Mouse (Mus musculus) hindbrain, embryonic 12.5 days (tissue): Measurements from ENCODE around the gene Gm36864. TPM values are rescaled to one million over a fixed set of nuclear protein-coding genes. Genes with fewer than 3 reads are reported as not detected.
"Not testable (repeated sequence)": the region's sequence is repeated elsewhere in the genome, so short reads cannot be mapped to it uniquely, and the experiment has no call there.

Experiments
- ATAC-seq: fragments of 200-750 bp; cut with Nextera tagmentation; 2 replicates; pipeline ENCODE4 v1.8.0; 2017; ENCODE audit warnings: moderate TSS enrichment; ENCODE audit not compliant: low FRiP score
- H3K27ac ChIP-seq: fragments of 300-500 bp; sonication (generic); 2 replicates; pipeline ENCODE4 v1.5.1; 2016; ENCODE audit warnings: mild to moderate bottlenecking
- H3K27me3 ChIP-seq: fragments of 300-500 bp; sonication (generic); 2 replicates; pipeline ENCODE4 v1.6.1; 2016; ENCODE audit warnings: mild to moderate bottlenecking
- H3K36me3 ChIP-seq: fragments of 300-500 bp; sonication (generic); 2 replicates; pipeline ENCODE4 v1.6.1; 2016; ENCODE audit warnings: mild to moderate bottlenecking
- H3K4me1 ChIP-seq: fragments of 300-500 bp; sonication (generic); 2 replicates; pipeline ENCODE4 v1.6.1; 2016
- H3K4me2 ChIP-seq: fragments of 300-500 bp; sonication (generic); replicated peaks from 2 replicates; pipeline ENCODE4 v1.6.1; 2016; ENCODE audit warnings: mild to moderate bottlenecking
- H3K4me3 ChIP-seq: fragments of 300-500 bp; sonication (generic); 2 replicates; pipeline ENCODE4 v1.5.1; 2016; ENCODE audit warnings: mild to moderate bottlenecking
- H3K9ac ChIP-seq: fragments of 300-500 bp; sonication (generic); 2 replicates; pipeline ENCODE4 v1.6.1; 2016; ENCODE audit warnings: mild to moderate bottlenecking, moderate library complexity
- H3K9me3 ChIP-seq: fragments of 300-500 bp; sonication (generic); replicated peaks from 2 replicates; pipeline ENCODE4 v1.6.1; 2016; ENCODE audit warnings: mild to moderate bottlenecking
- WGBS: fragments of 180-500 bp; shearing (Covaris S2); methylation state at CpG from one replicate; pipeline ENCODE4 v1.1.7; 2016; 5-methylcytosine and 5-hydroxymethylcytosine counted together
- polyA plus RNA-seq: library from polyadenylated mRNA; unstranded; fragments of >200 nt; fragmentation: Nextera tagmentation; extraction: Ambion mirVana; gene quantifications from 2 replicates; pipeline ENCODE4 v1.2.1, GENCODE M21; 2016

Gm36864 gene
- not detected in 2 replicates for polyA plus RNA-seq

DNA sequence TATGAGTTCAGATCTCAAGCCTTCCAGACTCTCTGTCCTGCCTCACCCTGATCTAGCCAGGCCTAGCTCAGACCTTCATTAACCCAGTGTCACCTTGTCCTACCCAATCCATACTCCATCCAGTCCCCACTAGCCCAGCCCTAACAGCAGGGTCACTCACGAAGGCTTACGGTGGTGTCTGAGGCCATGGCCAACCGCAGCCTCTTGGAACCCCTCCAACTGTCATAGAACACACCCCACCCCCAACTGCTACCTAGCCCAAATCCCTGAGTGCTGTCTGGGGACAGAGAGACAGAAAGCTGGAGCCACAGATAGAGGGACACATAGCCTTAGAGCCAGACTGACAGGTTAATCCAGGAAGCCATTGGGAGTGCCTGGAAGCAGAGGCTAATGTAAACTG lies at the start of gene Gm36864:
Gm36864 (plus strand) TSS at position 269 of the 400 bp plus-strand sequence.
- no peaks in the 10 kb centered on the region for H3K9me3 ChIP-seq

DNA sequence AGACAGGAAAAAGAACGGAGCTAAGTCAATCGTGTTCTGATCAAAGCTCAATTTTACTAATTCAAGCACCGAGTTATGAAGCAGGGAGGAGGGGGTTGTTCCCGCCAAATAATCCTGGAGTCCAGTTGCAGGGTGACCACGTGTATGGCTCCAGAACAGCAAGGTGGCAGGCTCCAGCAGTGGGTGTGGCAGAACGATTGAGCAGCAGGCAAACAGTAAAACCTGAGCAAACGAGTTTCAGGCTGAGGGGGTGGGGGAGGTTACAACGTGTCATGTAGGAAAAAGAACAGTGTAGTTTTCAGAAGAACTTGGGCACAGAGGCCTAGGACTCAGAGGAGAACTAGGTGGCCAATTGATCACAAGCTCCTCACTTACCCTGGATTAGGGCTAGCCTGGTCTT lies 49.5 kb upstream of the Gm36864 start:
- not testable (repeated sequence) for H3K9ac ChIP-seq, ATAC-seq, H3K4me2 ChIP-seq, H3K4me1 ChIP-seq, H3K27ac ChIP-seq, H3K4me3 ChIP-seq, H3K36me3 ChIP-seq, H3K9me3 ChIP-seq, H3K27me3 ChIP-seq
- 75% methylated on average over 8 of the region's 8 CpGs for WGBS

More for the DNA sequence above, at the start of gene Gm36864:
- H3K27ac ChIP-seq, result no peak within 1 kb of the TSS
- ATAC-seq, result no peak
- no peaks in the 10 kb centered on the region for H3K4me1 ChIP-seq
- H3K9ac ChIP-seq, result no peak within 1 kb of the TSS
- no peak within 1 kb of the TSS for H3K4me2 ChIP-seq
- WGBS, result 81% methylated on average over 3 of the region's 3 CpGs
- no peaks in the 10 kb centered on the region for H3K36me3 ChIP-seq
- no peak within 1 kb of the TSS for H3K4me3 ChIP-seq
- H3K27me3 ChIP-seq, result 0 out of 2 replicates have a peak, but pooled peaks cover 2% of the 10 kb centered on the region

DNA sequence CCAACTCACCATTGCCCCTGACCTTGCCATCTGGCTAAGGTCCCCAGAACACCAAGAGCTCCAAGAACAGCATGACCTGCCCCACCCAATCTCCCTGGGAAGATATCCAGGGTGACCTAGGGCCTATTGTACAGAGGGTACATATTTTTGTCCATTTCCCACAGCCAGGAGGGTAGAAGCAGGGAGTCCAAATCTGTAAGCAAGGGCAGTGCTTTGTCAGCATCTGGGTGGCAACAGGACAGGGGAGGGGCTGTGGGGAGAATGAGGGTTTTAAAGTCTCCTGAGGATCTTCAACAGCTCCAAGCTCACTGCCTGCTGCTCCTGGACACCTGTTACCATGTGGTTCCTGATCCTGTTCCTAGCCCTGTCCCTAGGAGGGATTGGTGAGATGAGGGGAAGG lies 48.0 kb upstream of the Gm36864 start, which contains the start of gene Klk1b24:
Klk1b24 (plus strand) TSS at position 301 of the 400 bp plus-strand sequence.
- H3K4me3 ChIP-seq, H3K9me3 ChIP-seq, ATAC-seq, H3K4me2 ChIP-seq, H3K4me1 ChIP-seq, H3K36me3 ChIP-seq, H3K27me3 ChIP-seq, H3K9ac ChIP-seq, H3K27ac ChIP-seq: not testable (repeated sequence)

DNA sequence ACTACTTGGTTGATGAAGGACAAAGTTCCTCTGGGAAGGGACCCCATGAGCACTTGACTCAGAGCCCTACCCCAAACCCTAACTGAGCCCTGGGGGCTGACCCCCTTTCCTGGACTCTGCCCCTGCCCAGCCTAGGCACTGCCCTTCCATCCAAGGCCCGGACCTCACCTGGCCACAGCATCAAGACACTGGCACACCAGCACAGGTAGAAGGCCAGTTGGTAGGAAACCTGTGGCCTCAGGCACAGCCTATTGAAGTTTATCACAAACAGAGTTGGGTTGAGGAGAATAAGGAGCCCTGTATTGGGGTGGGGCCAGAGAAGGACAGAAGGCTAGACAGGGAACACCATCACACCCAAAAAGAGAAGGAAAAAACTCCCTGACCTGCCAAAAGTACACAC lies 42.5 kb upstream of the Gm36864 start:
- not testable (repeated sequence) for H3K9ac ChIP-seq, ATAC-seq

DNA sequence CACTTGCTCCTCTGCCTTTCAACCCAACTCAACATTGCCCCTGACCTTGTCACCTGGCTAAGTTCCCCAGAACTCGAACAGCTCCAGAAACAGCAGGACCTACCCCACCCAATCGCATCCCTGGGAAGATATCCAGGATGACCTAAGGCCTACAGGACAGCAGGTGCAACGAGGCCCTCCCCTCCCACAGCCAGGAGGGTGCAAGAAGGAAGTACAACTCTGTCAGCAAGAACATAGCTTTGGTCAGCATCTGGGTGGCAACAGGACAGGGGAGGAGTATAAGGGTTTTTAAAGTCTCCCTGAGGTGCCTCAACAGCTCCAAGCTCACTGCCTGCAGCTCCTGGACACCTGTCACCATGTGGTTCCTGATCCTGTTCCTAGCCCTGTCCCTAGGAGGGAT lies 38.1 kb upstream of the Gm36864 start, which contains the start of gene Klk1b3:
Klk1b3 (plus strand) TSS at position 301 of the 400 bp plus-strand sequence.
- 80% methylated on average over 3 of the region's 3 CpGs for WGBS

More for the DNA sequence above, 42.5 kb upstream of the Gm36864 start:
- H3K36me3 ChIP-seq, H3K4me1 ChIP-seq, H3K9me3 ChIP-seq, H3K4me3 ChIP-seq, H3K27me3 ChIP-seq, H3K4me2 ChIP-seq, H3K27ac ChIP-seq: not testable (repeated sequence)
- 81% methylated on average over 1 of the region's 1 CpGs for WGBS

DNA sequence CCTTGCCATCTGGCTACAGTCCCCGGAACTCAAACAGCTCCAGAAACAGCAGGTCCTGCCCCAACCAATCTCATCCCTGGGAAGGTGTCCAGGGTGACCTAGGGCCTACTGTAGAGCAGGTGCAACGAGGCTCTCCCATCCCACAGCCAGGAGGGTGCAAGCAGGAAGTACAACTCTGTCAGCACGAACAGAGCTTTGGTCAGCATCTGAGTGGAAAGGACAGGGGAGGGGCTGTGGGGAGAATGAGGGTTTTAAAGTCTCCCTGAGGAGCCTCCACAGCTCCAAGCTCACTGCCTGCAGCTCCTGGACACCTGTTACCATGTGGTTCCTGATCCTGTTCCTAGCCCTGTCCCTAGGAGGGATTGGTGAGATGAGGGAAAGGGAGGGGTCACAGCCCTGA lies 28.8 kb upstream of the Gm36864 start, which contains the start of gene Klk1b4:
Klk1b4 (plus strand) TSS at position 301 of the 400 bp plus-strand sequence.
- H3K9ac ChIP-seq, H3K36me3 ChIP-seq, H3K27ac ChIP-seq, H3K9me3 ChIP-seq, H3K27me3 ChIP-seq, H3K4me2 ChIP-seq, ATAC-seq, H3K4me3 ChIP-seq, H3K4me1 ChIP-seq: not testable (repeated sequence)
- 58% methylated on average over 3 of the region's 3 CpGs for WGBS

More for the DNA sequence above, 38.1 kb upstream of the Gm36864 start, which contains the start of gene Klk1b3:
- Histone ChIP-seq H3K27ac (no peak within 1 kb of the TSS), H3K4me1 (no peaks in the 10 kb centered on the region), H3K9me3 (no peaks in the 10 kb centered on the region), H3K4me3 (no peak within 1 kb of the TSS), H3K27me3 (no peaks in the 10 kb centered on the region), H3K9ac (no peak within 1 kb of the TSS), H3K36me3 (no peaks in the 10 kb centered on the region), H3K4me2 (no peak within 1 kb of the TSS)
- ATAC-seq, result no peak

DNA sequence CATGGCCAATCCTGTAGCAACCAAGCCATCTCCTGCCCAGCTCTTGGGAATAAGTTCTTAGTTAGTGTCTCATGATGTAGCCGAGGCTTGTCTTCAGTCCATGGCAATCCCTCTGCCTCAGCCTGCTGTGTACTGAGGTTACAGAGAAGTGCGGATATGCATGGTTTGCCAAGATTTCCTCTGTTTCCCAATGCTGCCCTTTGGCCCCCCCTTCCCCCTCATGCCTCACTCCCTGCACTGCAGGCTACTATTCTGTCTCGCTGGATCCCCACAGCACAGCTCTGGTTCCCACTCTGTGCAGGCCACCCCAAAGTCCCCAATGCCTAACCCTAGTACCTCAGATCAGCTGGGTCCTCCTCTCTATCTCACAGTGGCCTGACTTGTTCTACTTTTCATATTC lies 27.7 kb upstream of the Gm36864 start:
- 78% methylated on average over 3 of the region's 3 CpGs for WGBS
- no peaks in the 10 kb centered on the region for H3K9me3 ChIP-seq
- H3K36me3 ChIP-seq, result no peaks in the 10 kb centered on the region
- H3K27ac ChIP-seq, result no peak overlapping the region
- no peak for ATAC-seq
- H3K9ac ChIP-seq, result no peak overlapping the region
- no peak overlapping the region for H3K4me3 ChIP-seq
- H3K27me3 ChIP-seq, result no peaks in the 10 kb centered on the region
- H3K4me1 ChIP-seq, result no peaks in the 10 kb centered on the region
- no peak overlapping the region for H3K4me2 ChIP-seq

DNA sequence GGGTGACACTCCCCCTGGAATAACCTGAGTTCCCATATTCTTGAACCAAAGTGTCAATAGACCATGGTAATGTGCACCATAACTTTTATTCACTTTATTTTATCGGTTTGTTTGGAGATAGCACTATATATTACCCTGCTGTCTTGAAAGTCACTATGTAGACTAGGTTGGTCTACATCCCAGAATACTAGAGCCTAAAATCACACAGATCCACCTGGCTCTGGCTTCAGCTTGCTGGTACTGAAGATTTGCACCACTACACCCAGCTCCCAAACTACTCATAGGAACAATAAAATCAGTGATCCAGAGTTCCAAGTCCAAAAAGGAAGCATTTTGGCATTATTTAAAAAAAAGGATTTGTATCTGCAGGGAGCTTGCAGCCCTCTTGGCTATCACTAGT lies 20.3 kb upstream of the Gm36864 start, which contains the start of gene Klk1b5:
Klk1b5 (plus strand) TSS at position 301 of the 400 bp plus-strand sequence.
- H3K36me3 ChIP-seq, result no peaks in the 10 kb centered on the region
- no peaks in the 10 kb centered on the region; the same call in 1 of the 2 replicates for H3K27me3 ChIP-seq
- H3K4me3 ChIP-seq, result no peak within 1 kb of the TSS
- ATAC-seq, result no peak
- H3K4me1 ChIP-seq, result no peaks in the 10 kb centered on the region
- no peak within 1 kb of the TSS for H3K4me2 ChIP-seq
- no peak within 1 kb of the TSS for H3K9ac ChIP-seq
- 81% methylated on average over 1 of the region's 1 CpGs for WGBS
- H3K27ac ChIP-seq, result no peak within 1 kb of the TSS
- no peaks in the 10 kb centered on the region for H3K9me3 ChIP-seq

DNA sequence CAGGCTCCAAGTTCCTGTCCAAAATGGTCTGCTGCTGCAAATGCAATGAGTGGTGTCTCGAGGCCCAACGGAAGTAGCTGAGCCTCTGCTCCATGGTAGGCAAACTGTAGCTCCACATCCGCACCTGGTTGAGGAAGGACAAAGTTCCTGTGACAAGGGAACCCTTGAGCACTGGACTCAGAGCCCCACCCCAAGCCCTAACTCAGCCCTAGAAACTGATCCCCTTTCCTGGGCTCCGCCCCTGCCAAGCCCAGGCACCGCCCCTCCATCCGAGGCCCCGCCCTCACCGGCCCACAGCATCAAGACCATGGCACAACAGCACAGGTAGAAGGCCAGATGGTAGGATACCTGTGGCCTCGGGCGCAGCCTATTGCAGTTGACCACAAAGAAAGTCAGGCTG lies 14.4 kb upstream of the Gm36864 start:
- not testable (repeated sequence) for H3K9ac ChIP-seq, H3K36me3 ChIP-seq, ATAC-seq, H3K4me2 ChIP-seq, H3K27ac ChIP-seq, H3K4me3 ChIP-seq, H3K27me3 ChIP-seq, H3K9me3 ChIP-seq, H3K4me1 ChIP-seq
- 70% methylated on average over 8 of the region's 10 CpGs for WGBS

DNA sequence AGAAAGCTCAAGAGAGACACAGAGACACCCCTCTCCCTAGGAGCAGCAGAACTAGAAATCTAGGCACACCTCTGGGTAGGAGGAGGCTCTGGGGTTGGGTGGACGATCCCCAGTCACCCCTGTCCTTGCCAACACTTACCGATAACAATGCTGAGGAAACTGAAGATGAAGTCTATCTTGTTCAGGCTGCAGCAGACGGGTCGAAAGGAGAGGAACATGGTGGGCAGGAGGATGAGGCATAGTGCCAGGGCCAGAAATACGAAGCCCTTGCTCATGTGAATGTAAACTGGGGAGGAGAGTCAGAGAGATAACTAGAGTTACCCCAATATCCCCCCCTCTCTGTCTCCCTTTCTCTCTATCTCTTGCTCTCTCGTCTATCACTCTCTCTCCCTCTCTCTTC lies 13.6 kb upstream of the Gm36864 start:
- ATAC-seq, result not testable (repeated sequence)
- WGBS, result 88% methylated on average over 6 of the region's 6 CpGs

DNA sequence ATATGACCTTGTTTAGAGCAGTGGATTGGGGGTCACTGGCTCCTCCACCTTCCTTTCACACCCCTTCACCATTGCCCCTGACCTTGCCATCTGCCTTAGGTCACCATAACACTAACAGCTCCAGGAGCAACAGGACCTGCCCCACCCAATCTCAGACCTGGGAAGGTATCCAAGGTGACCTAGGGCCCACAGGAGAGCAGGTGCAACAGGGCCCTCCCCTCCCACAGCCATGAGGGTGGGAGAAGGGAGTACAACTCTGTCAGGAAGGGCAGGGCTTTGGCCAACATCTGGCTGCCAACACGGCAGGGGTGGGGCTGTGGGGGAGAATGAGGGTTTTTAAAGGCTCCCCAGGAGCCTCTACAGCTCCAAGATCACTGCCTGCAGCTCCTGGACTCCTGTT lies 10.9 kb upstream of the Gm36864 start, which contains the start of gene Klk1:
Klk1 (plus strand) TSS at position 285 of the 400 bp plus-strand sequence.
- Histone ChIP-seq H3K4me1 (no peaks in the 10 kb centered on the region), H3K27me3 (no peaks in the 10 kb centered on the region), H3K9me3 (no peaks in the 10 kb centered on the region), H3K4me2 (no peak within 1 kb of the TSS), H3K9ac (no peak within 1 kb of the TSS), H3K36me3 (no peaks in the 10 kb centered on the region), H3K4me3 (no peak within 1 kb of the TSS), H3K27ac (no peak within 1 kb of the TSS)
- WGBS, result 38% methylated on average over 1 of the region's 1 CpGs
- ATAC-seq, result no peak

More for the DNA sequence above, 13.6 kb upstream of the Gm36864 start:
- not testable (repeated sequence) for H3K9me3 ChIP-seq, H3K4me3 ChIP-seq, H3K27me3 ChIP-seq, H3K4me1 ChIP-seq, H3K36me3 ChIP-seq, H3K27ac ChIP-seq, H3K9ac ChIP-seq, H3K4me2 ChIP-seq

DNA sequence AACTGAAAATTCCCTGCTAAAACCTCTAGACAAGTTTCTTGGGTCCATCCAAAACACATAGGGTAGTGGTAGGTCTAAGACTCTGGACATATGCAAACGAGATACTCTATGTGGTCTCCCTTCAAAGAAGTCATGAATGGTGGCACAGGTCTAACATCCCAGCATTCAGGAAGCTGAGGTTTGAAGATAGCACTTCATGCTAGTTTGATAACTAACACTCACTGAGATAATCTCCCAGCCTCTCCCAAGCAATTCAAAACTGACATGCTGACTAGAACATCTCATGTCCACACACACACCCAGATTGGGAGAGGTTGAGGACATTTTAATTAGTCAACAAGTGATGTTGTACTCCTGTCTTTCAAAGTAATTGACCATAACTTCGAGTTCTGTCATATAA lies 3.9 kb downstream of the Gm36864 start:
- Histone ChIP-seq H3K27ac (no peak overlapping the region), H3K36me3 (no peaks in the 10 kb centered on the region), H3K4me1 (no peaks in the 10 kb centered on the region), H3K9ac (no peak overlapping the region), H3K4me2 (no peak overlapping the region), H3K4me3 (no peak overlapping the region), H3K27me3 (no peaks in the 10 kb centered on the region), H3K9me3 (0 out of 2 replicates have a peak, but pooled peaks cover 2% of the 10 kb centered on the region)
- 57% methylated on average over 2 of the region's 2 CpGs for WGBS
- no peak for ATAC-seq

DNA sequence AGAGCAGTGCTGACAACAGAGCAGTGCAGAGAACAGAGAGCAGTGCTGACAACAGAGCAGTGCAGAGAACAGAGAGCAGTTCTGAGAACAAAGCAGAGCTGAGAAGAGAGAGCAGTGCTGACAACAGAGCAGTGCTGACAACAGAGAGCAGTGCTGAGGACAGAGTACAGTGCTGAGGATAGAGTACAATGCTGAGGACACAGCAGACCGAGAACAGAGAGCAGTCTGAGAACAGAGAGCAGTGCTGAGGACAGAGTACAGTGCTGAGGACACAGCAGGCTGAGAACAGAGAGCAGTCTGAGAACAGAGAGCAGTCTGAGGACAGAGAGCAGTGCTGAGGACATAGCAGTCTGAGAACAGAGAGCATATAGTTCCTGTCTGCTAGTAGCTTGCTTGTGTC lies 4.7 kb downstream of the Gm36864 start:
- no peaks in the 10 kb centered on the region for H3K27me3 ChIP-seq
- H3K9ac ChIP-seq, result no peak overlapping the region
- H3K4me3 ChIP-seq, result no peak overlapping the region
- no peaks in the 10 kb centered on the region for H3K36me3 ChIP-seq
- no peak overlapping the region for H3K4me2 ChIP-seq
- H3K9me3 ChIP-seq, result 0 out of 2 replicates have a peak, but pooled peaks cover 2% of the 10 kb centered on the region
- WGBS, result 45% methylated on average over 1 of the region's 1 CpGs
- no peak for ATAC-seq
- no peak overlapping the region for H3K27ac ChIP-seq
- peaks cover 5% of the 10 kb centered on the region for H3K4me1 ChIP-seq
